Mouse (Mus musculus): Measurements from ENCODE around the gene Sobp. TPM values are rescaled to one million over a fixed set of nuclear protein-coding genes. Genes with fewer than 3 reads are reported as not detected.
A peak's percentile ranks its signal among the peaks of the same experiment; 100 is the strongest.

The Sobp gene
- polyA plus RNA-seq, 1 experiment from 2014 or later, result 0.75 TPM

DNA sequence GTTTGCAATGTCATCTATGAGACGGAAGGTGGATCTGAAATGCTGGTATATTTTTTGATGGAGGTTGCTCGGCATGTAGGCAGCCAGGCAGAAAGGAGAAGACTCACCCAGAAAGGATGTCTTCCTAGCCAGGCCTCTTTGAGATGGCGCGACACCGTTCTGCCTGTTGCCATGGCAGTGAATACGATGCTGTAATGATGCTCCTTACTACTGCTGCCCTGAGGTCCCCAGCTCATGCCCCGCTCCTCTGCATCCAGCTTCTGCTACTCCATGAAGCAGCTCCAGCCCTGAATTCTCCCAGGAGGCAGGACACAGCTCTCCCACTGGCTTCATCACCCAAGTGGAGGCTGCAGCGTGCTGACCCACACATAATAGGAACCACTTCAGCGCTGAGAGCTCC lies 183.3 kb downstream of the Sobp start:
- Histone ChIP-seq H3K4me3 (ENCODE audit: low read depth, low read length) (no peak overlapping the region), H3K4me2 (replicated peaks; ENCODE audit: low read depth) (no peak overlapping the region), H3K27me3 (ENCODE audit: control insufficient read depth, insufficient read depth, low read length) (no peaks in the 10 kb centered on the region), H3K27ac (replicated peaks) (no peak overlapping the region), H3K36me3 (ENCODE audit: control insufficient read depth, insufficient read depth, low read length) (no peaks in the 10 kb centered on the region), H3K9ac (ENCODE audit: low read length) (no peak overlapping the region), H3K9me3 (ENCODE audit: control insufficient read depth, low read length) (no peaks in the 10 kb centered on the region), H3K4me1 (replicated peaks; ENCODE audit: control insufficient read depth, insufficient read depth) (no peaks in the 10 kb centered on the region)
- DNase-seq (ENCODE audit: low spot score) (no peak), ATAC-seq (ENCODE audit: low FRiP score, low TSS enrichment) (no peak)
- 77% methylated on average over 9 of the region's 9 CpGs for WGBS
- no peak for TF ChIP-seq EP300 (optimal IDR thresholded peaks at IDR 0.05)
- no peak for TF ChIP-seq CTCF (IDR thresholded peaks at IDR 0.05; ENCODE audit: low read depth)

DNA sequence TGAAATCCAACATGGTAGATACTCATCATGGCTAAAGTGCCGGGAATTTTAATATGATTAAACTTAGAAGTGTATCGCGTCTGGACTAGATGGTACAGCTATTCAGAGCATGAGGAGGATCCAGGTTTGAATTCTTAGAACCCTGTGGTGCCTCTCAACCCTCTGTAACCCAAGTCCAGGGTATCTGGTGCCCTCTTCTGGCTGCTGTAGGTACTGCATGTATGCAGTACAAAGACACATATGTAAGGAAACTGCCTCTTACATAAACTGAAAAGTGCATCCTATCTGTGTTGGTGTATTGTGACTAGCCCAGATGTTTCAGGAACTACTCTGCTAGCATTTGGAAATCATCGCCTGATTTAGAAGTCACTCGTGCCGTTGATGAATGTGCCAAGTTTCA lies 184.4 kb downstream of the Sobp start:
- no peaks in the 10 kb centered on the region for H3K4me1 ChIP-seq (replicated peaks; ENCODE audit: control insufficient read depth, insufficient read depth)
- ATAC-seq (ENCODE audit: low FRiP score, low TSS enrichment) (no peak; the same call in 1 of the 2 replicates), DNase-seq (ENCODE audit: low spot score) (peak; percentile 76)
- H3K4me3 ChIP-seq (ENCODE audit: low read depth, low read length), result no peak overlapping the region
- H3K27me3 ChIP-seq (ENCODE audit: control insufficient read depth, insufficient read depth, low read length), result no peaks in the 10 kb centered on the region
- no peak overlapping the region for H3K4me2 ChIP-seq (replicated peaks; ENCODE audit: low read depth)
- H3K27ac ChIP-seq (replicated peaks), result no peak overlapping the region
- H3K9ac ChIP-seq (ENCODE audit: low read length), result no peak overlapping the region
- no peaks in the 10 kb centered on the region for H3K9me3 ChIP-seq (ENCODE audit: control insufficient read depth, low read length)
- no peaks in the 10 kb centered on the region for H3K36me3 ChIP-seq (ENCODE audit: control insufficient read depth, insufficient read depth, low read length)
- TF ChIP-seq EP300 (optimal IDR thresholded peaks at IDR 0.05), result no peak
- peak; percentile 95 for TF ChIP-seq CTCF (IDR thresholded peaks at IDR 0.05; ENCODE audit: low read depth)
- WGBS, result 27% methylated on average over 6 of the region's 6 CpGs

DNA sequence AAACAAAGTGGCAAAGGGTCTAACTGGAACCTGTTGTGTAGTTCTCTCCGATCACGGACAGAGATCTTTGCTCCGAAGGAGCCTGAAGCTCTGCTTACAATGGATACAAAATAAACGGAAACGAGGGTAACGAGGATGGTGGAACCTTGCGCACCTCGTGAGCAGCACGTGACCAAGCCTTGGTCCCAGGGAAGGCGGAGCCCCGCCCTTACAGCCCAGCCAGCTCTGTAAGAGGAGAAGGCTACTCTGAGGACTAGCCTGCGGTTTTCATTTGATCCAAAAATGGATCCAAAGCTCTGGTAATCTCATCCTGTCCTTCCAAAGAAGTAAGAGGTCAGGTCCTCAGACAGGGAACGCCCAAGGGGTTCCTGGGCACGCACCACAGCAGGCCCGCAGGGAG lies 185.7 kb downstream of the Sobp start:
- H3K27ac ChIP-seq (replicated peaks), result no peak overlapping the region
- no peak overlapping the region for H3K9ac ChIP-seq (ENCODE audit: low read length)
- no peak overlapping the region for H3K4me2 ChIP-seq (replicated peaks; ENCODE audit: low read depth)
- 62% methylated on average over 15 of the region's 15 CpGs for WGBS
- TF ChIP-seq EP300 (optimal IDR thresholded peaks at IDR 0.05) (no peak), CTCF (IDR thresholded peaks at IDR 0.05; ENCODE audit: low read depth) (no peak)
- no peak overlapping the region for H3K4me3 ChIP-seq (ENCODE audit: low read depth, low read length)
- no peaks in the 10 kb centered on the region for H3K4me1 ChIP-seq (replicated peaks; ENCODE audit: control insufficient read depth, insufficient read depth)
- ATAC-seq (ENCODE audit: low FRiP score, low TSS enrichment), result no peak
- no peaks in the 10 kb centered on the region for H3K27me3 ChIP-seq (ENCODE audit: control insufficient read depth, insufficient read depth, low read length)
- DNase-seq (ENCODE audit: low spot score), result no peak
- no peaks in the 10 kb centered on the region for H3K36me3 ChIP-seq (ENCODE audit: control insufficient read depth, insufficient read depth, low read length)
- no peaks in the 10 kb centered on the region for H3K9me3 ChIP-seq (ENCODE audit: control insufficient read depth, low read length)

DNA sequence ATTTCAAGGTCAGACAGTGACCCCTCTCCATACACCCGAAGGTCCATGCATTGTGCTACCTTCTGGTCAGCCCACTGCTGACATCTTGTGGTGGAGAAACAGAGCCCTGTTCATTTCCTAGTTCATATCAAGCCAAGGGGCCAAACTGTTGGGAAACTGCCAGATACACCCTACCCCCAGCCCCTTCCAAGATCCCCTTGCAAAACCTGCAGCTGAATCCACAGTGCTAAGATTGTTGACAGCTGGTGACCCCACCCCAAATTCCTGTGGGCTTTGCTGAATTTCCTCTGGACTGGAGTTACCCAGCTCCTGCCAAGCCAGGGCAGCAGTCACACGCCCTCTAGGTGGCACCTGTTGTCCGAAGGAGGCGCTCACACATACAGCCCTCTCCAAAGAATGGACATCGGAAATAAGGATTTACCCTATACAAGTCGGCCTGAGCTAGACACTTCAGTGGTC lies 186.7 kb downstream of the Sobp start:
- no peaks in the 10 kb centered on the region for H3K27me3 ChIP-seq (ENCODE audit: control insufficient read depth, insufficient read depth, low read length)
- TF ChIP-seq CTCF (IDR thresholded peaks at IDR 0.05; ENCODE audit: low read depth), result peak; percentile 75
- no peak for TF ChIP-seq EP300 (optimal IDR thresholded peaks at IDR 0.05)
- no peak overlapping the region for H3K4me2 ChIP-seq (replicated peaks; ENCODE audit: low read depth)
- no peaks in the 10 kb centered on the region for H3K4me1 ChIP-seq (replicated peaks; ENCODE audit: control insufficient read depth, insufficient read depth)
- 20% methylated on average over 6 of the region's 6 CpGs for WGBS
- H3K9me3 ChIP-seq (ENCODE audit: control insufficient read depth, low read length), result no peaks in the 10 kb centered on the region
- H3K9ac ChIP-seq (ENCODE audit: low read length), result no peak overlapping the region
- peak; percentile 63 for DNase-seq (ENCODE audit: low spot score)
- H3K27ac ChIP-seq (replicated peaks), result no peak overlapping the region
- ATAC-seq (ENCODE audit: low FRiP score, low TSS enrichment), result peak; percentile 72
- no peaks in the 10 kb centered on the region for H3K36me3 ChIP-seq (ENCODE audit: control insufficient read depth, insufficient read depth, low read length)
- no peak overlapping the region for H3K4me3 ChIP-seq (ENCODE audit: low read depth, low read length)

DNA sequence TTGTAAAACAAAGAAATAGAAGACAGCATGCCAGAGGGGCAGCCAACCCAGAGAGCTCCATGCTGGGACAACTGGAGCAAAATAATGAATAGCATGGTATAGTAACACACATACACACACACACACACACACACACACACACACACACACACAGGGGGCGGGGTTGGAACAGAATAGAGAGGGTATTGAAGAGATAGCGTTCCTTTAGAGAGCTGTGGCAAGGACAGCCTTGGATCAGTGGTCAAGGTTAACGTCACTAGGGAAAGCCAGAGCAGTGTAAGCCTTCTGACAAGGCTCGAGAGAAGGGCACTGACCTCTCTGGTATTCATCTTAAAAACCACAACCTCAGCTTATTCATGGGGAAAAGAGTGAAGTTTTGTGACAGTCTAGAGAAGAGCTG lies 189.4 kb downstream of the Sobp start:
- DNase-seq (ENCODE audit: low spot score), result no peak
- WGBS, result 67% methylated on average over 4 of the region's 4 CpGs
- no peaks in the 10 kb centered on the region for H3K27me3 ChIP-seq (ENCODE audit: control insufficient read depth, insufficient read depth, low read length)
- no peaks in the 10 kb centered on the region for H3K4me1 ChIP-seq (replicated peaks; ENCODE audit: control insufficient read depth, insufficient read depth)
- H3K9ac ChIP-seq (ENCODE audit: low read length), result no peak overlapping the region
- H3K4me3 ChIP-seq (ENCODE audit: low read depth, low read length), result no peak overlapping the region
- no peak overlapping the region for H3K4me2 ChIP-seq (replicated peaks; ENCODE audit: low read depth)
- H3K9me3 ChIP-seq (ENCODE audit: control insufficient read depth, low read length), result no peaks in the 10 kb centered on the region
- no peaks in the 10 kb centered on the region for H3K36me3 ChIP-seq (ENCODE audit: control insufficient read depth, insufficient read depth, low read length)
- no peak overlapping the region for H3K27ac ChIP-seq (replicated peaks)
- TF ChIP-seq CTCF (IDR thresholded peaks at IDR 0.05; ENCODE audit: low read depth) (no peak), EP300 (optimal IDR thresholded peaks at IDR 0.05) (no peak)
- no peak for ATAC-seq (ENCODE audit: low FRiP score, low TSS enrichment)

DNA sequence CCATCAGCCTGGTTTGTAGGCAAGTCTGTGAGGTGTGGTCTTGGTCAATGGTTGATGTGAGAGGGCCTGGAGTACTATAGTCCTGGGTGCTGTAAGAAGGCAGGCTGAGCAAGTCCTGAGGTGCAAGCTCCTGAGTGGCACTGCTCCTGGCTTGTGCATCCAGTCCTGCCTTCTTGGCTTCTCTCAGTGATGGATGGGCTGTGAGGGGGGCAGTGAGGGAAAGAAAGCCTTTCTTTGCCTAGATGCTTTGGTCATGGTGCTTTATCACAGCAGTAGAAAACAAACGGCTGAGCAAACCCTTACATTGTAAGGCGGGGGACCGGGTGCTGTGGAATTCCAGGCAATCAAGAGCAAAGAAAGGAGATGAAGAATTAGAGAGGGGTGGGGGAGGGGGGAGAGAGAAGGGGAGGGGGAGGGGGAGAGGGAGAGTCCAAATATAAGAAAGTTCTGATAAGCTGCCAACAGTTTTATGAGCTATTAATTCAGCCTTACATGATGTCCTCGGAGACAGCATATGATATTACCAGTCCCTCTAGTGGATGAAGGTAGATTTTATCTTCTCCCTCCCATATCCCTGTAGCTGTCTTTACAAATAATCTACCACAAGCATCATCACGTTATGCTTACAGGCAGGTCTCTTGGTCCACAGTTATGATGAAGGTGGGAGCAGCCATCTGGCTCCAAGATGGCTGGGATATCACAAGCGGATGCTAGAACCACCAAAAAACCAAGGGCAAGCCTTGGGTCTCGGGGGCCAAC lies 193.2 kb downstream of the Sobp start:
- Histone ChIP-seq H3K27me3 (ENCODE audit: control insufficient read depth, insufficient read depth, low read length) (no peaks in the 10 kb centered on the region), H3K4me2 (replicated peaks; ENCODE audit: low read depth) (no peak overlapping the region), H3K9me3 (ENCODE audit: control insufficient read depth, low read length) (no peaks in the 10 kb centered on the region), H3K36me3 (ENCODE audit: control insufficient read depth, insufficient read depth, low read length) (no peaks in the 10 kb centered on the region), H3K27ac (replicated peaks) (no peak overlapping the region), H3K9ac (ENCODE audit: low read length) (no peak overlapping the region), H3K4me3 (ENCODE audit: low read depth, low read length) (no peak overlapping the region), H3K4me1 (replicated peaks; ENCODE audit: control insufficient read depth, insufficient read depth) (no peaks in the 10 kb centered on the region)
- TF ChIP-seq EP300 (optimal IDR thresholded peaks at IDR 0.05), result no peak
- peak; percentile 50 for TF ChIP-seq CTCF (IDR thresholded peaks at IDR 0.05; ENCODE audit: low read depth)
- DNase-seq (ENCODE audit: low spot score) (no peak), ATAC-seq (ENCODE audit: low FRiP score, low TSS enrichment) (no peak)
- 44% methylated on average over 7 of the region's 7 CpGs for WGBS
